Mouse (Mus musculus): ENCODE measurements around the gene Cldn9. TPM values are rescaled to one million over a fixed set of nuclear protein-coding genes. Genes with fewer than 3 reads are reported as not detected.
A peak's percentile ranks its signal among the peaks of the same experiment; 100 is the strongest.

Cldn9 gene
- polyA plus RNA-seq (2011; ENCODE audit: insufficient read depth, insufficient read length, low read depth, missing spikeins) = 1.7 and 2.9 TPM in 2 replicates

DNA sequence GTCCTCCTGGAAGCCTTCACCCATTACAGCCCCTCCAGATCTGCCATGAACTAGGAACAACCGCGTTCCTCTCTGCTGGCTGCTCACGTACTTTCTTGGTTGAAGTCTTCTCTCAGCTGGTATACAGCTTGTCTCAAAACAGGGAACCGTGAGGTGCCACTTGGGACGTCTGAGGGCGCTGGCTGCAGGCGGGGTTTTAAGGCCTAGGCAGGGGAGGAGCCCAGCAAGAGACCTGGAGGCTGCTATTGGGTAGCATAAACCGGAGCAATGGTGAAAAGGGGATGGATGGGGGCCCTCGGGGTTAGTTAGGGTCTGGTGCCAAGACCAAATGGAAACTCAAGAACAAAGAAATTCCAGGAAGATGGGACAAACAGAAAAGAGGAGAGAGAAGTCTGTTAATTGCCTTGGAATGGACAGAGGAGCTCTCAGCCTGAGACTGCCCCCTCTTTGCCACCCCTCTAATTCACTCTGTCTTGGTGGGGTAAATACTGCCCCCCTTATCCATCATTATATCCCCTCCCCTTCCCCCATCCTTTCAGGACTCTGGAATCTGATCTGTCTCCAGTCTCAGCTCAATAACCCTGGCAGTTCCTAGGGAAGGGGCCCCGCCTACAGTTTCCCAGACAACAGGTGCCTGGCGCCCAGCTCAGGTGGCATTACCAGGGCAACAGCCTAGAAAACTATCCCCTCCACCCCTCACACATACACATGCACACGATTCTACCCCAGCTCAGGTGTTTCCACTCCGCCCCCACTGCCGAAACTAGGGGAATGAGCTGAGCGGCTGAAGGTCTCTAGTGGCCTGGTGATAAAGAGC, at the start of gene Cldn9:
Cldn9 (minus strand) TSS at position 171 of the 817 bp plus-strand sequence.
- Histone ChIP-seq H3K9ac (ENCODE audit: low read depth, poor library complexity, severe bottlenecking) (peak within 1 kb of the TSS; percentile 10; the same call in 1 of the 2 replicates), H3K36me3 (ENCODE audit: control insufficient read depth, insufficient read depth, low read length, poor library complexity, severe bottlenecking) (0 out of 2 replicates have a peak, but pooled peaks cover 6% of the 10 kb centered on the region), H3K9me3 (replicated peaks; ENCODE audit: control insufficient read depth, insufficient read depth, low read length, poor library complexity, severe bottlenecking) (no peaks in the 10 kb centered on the region), H3K27me3 (ENCODE audit: control insufficient read depth, insufficient read depth, low read length, poor library complexity, severe bottlenecking) (no peaks in the 10 kb centered on the region), H3K4me3 (ENCODE audit: low read depth, low read length) (peak within 1 kb of the TSS; percentile 63), H3K27ac (ENCODE audit: insufficient read depth, low read length) (peak within 1 kb of the TSS; percentile 7; the same call in 1 of the 2 replicates), H3K4me1 (ENCODE audit: control insufficient read depth, insufficient read depth, low read length) (peaks cover 12% of the 10 kb centered on the region)
- TF ChIP-seq POLR2A (IDR thresholded peaks at IDR 0.05; ENCODE audit: insufficient read depth, low read length) = no peak
- no peak for TF ChIP-seq CTCF (IDR thresholded peaks at IDR 0.05; ENCODE audit: low read depth, low read length)
- no peak for TF ChIP-seq EP300 (IDR thresholded peaks at IDR 0.05; ENCODE audit: insufficient read depth, low read depth, low read length)

DNA sequence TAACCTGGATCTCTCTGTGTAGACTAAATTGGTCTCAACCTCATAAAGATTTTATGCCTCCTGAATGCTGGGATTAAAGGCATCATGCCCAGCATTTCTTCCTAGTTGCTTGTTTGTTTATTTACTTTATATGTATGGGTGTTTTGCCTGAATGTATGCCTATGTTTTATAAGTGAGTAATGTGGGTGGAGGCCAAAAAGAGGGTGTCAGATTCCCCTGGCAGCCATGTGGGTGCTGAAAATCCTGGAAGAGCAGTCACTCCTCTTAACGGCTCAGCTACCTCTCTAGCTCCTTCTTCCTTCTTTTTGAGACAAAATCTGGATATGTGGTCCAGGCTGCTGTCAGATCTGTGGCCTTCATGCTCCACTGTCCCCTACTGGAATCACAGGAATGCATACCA, 46.6 kb upstream of the Cldn9 start:
- H3K27ac ChIP-seq (ENCODE audit: insufficient read depth, low read length) = no peak overlapping the region
- H3K9me3 ChIP-seq (replicated peaks; ENCODE audit: control insufficient read depth, insufficient read depth, low read length, poor library complexity, severe bottlenecking) = no peaks in the 10 kb centered on the region
- no peak overlapping the region for H3K9ac ChIP-seq (ENCODE audit: low read depth, poor library complexity, severe bottlenecking)
- H3K27me3 ChIP-seq (ENCODE audit: control insufficient read depth, insufficient read depth, low read length, poor library complexity, severe bottlenecking) = no peaks in the 10 kb centered on the region
- H3K4me1 ChIP-seq (ENCODE audit: control insufficient read depth, insufficient read depth, low read length) = peaks cover under 1% of the 10 kb centered on the region
- H3K4me3 ChIP-seq (ENCODE audit: low read depth, low read length) = no peak overlapping the region
- TF ChIP-seq POLR2A (IDR thresholded peaks at IDR 0.05; ENCODE audit: insufficient read depth, low read length) = no peak
- TF ChIP-seq EP300 (IDR thresholded peaks at IDR 0.05; ENCODE audit: insufficient read depth, low read depth, low read length) = no peak
- no peak for TF ChIP-seq CTCF (IDR thresholded peaks at IDR 0.05; ENCODE audit: low read depth, low read length)
- H3K36me3 ChIP-seq (ENCODE audit: control insufficient read depth, insufficient read depth, low read length, poor library complexity, severe bottlenecking) = no peaks in the 10 kb centered on the region

DNA sequence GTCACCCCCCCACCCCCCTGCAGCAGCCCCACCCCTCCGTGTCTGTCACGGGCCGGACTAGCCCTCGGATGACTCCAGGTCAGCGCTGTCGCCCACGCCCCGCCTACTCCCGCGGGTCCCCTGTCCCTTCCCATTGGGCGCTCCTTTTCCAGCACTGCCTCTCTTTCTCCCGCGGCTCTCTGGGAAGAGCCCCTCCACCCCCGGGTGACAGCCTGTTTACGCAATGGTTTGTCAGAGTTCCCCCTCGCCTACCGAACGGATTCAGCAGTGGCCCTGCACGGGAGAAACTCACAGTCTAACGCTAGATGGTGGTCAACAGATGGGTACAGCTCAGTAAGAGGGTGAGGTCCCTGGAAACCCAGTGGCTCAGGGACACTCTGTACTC, 42.9 kb upstream of the Cldn9 start:
- Histone ChIP-seq H3K9ac (ENCODE audit: low read depth, poor library complexity, severe bottlenecking) (peak overlapping the region; percentile 91), H3K4me3 (ENCODE audit: low read depth, low read length) (peak overlapping the region; percentile 79), H3K4me1 (ENCODE audit: control insufficient read depth, insufficient read depth, low read length) (peaks cover 2% of the 10 kb centered on the region), H3K9me3 (replicated peaks; ENCODE audit: control insufficient read depth, insufficient read depth, low read length, poor library complexity, severe bottlenecking) (no peaks in the 10 kb centered on the region), H3K36me3 (ENCODE audit: control insufficient read depth, insufficient read depth, low read length, poor library complexity, severe bottlenecking) (no peaks in the 10 kb centered on the region), H3K27ac (ENCODE audit: insufficient read depth, low read length) (peak overlapping the region; percentile 2; the same call in 1 of the 2 replicates), H3K27me3 (ENCODE audit: control insufficient read depth, insufficient read depth, low read length, poor library complexity, severe bottlenecking) (no peaks in the 10 kb centered on the region)
- TF ChIP-seq CTCF (IDR thresholded peaks at IDR 0.05; ENCODE audit: low read depth, low read length) (no peak), EP300 (IDR thresholded peaks at IDR 0.05; ENCODE audit: insufficient read depth, low read depth, low read length) (no peak), POLR2A (IDR thresholded peaks at IDR 0.05; ENCODE audit: insufficient read depth, low read length) (no peak)

DNA sequence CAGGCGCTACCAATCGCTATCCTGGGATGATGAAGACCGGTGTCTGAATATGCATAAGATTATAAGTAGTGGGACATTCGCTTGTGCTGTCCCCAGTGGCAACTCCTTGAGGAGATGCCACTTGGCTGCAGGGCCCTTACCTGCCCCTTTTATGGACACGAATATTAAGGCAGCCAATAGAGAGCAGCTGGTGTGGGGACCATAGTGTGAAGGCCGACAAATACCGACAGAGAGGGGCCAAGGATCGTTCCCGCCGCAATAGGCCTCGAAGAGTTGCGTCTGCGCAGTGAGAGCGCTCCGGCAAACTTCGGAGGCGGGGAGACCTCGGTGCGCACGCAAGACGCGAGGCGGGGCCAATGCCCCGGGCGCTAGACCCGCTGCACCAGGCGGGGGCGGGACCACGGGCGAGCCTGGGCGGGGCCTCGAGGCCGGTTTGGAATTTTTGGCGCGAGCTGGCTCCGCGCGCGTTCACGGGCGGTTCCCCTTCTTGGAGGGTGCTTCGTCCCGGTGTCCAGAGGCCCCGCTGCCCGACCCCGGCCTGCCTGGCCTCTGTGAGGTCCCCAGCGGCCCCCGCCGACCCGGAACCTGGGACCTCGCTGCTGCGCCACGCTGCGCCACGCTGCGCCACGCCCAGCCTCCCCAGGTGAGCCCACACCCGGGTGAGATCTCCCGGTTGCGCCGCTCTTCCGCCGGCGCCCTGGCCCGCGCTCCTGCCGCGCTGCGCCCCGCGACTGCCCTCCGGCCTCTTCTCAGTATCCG, 42.4 kb upstream of the Cldn9 start, which contains the start of gene Pkmyt1:
Pkmyt1 (plus strand) TSS at position 338 of the 759 bp plus-strand sequence.
- no peaks in the 10 kb centered on the region for H3K9me3 ChIP-seq (replicated peaks; ENCODE audit: control insufficient read depth, insufficient read depth, low read length, poor library complexity, severe bottlenecking)
- peak within 1 kb of the TSS; percentile 91 for H3K9ac ChIP-seq (ENCODE audit: low read depth, poor library complexity, severe bottlenecking)
- H3K36me3 ChIP-seq (ENCODE audit: control insufficient read depth, insufficient read depth, low read length, poor library complexity, severe bottlenecking) = no peaks in the 10 kb centered on the region
- H3K27ac ChIP-seq (ENCODE audit: insufficient read depth, low read length) = peak within 1 kb of the TSS; percentile 65
- no peaks in the 10 kb centered on the region for H3K27me3 ChIP-seq (ENCODE audit: control insufficient read depth, insufficient read depth, low read length, poor library complexity, severe bottlenecking)
- TF ChIP-seq POLR2A (IDR thresholded peaks at IDR 0.05; ENCODE audit: insufficient read depth, low read length) (peak; percentile 84), EP300 (IDR thresholded peaks at IDR 0.05; ENCODE audit: insufficient read depth, low read depth, low read length) (no peak)
- peaks cover 2% of the 10 kb centered on the region for H3K4me1 ChIP-seq (ENCODE audit: control insufficient read depth, insufficient read depth, low read length)
- peak within 1 kb of the TSS; percentile 83 for H3K4me3 ChIP-seq (ENCODE audit: low read depth, low read length)

DNA sequence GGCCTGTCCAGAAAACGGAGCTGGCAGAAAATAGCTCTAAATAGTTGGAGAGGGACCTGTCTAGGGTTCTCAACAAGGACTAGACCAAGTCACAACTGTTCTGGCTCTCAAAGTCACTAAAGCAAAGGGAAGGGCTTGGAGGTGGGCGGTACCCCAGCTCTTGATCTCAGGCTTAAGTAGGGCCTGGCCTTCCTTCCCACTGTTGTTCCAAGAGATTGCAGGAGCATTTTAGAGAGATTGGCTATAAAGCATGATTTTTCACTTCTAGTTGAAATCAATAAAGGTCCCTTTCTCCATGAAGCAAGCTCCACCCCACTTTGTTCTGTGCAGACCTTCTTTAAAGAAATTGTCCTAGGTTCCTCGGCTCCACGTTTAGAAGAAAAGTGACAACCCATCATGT, 41.7 kb upstream of the Cldn9 start:
- Histone ChIP-seq H3K9ac (ENCODE audit: low read depth, poor library complexity, severe bottlenecking) (peak overlapping the region; percentile 91), H3K27ac (ENCODE audit: insufficient read depth, low read length) (peak overlapping the region; percentile 65; the same call in 1 of the 2 replicates), H3K9me3 (replicated peaks; ENCODE audit: control insufficient read depth, insufficient read depth, low read length, poor library complexity, severe bottlenecking) (no peaks in the 10 kb centered on the region), H3K36me3 (ENCODE audit: control insufficient read depth, insufficient read depth, low read length, poor library complexity, severe bottlenecking) (no peaks in the 10 kb centered on the region), H3K4me1 (ENCODE audit: control insufficient read depth, insufficient read depth, low read length) (peaks cover 2% of the 10 kb centered on the region), H3K27me3 (ENCODE audit: control insufficient read depth, insufficient read depth, low read length, poor library complexity, severe bottlenecking) (no peaks in the 10 kb centered on the region), H3K4me3 (ENCODE audit: low read depth, low read length) (peak overlapping the region; percentile 83)
- TF ChIP-seq POLR2A (IDR thresholded peaks at IDR 0.05; ENCODE audit: insufficient read depth, low read length) = no peak
- TF ChIP-seq EP300 (IDR thresholded peaks at IDR 0.05; ENCODE audit: insufficient read depth, low read depth, low read length) = no peak
- no peak for TF ChIP-seq CTCF (IDR thresholded peaks at IDR 0.05; ENCODE audit: low read depth, low read length)

All from ES-Bruce4 (cell line).